Mouse (Mus musculus) lung, embryonic 16.5 days (tissue): ENCODE data around the gene Ces1c. TPM values are rescaled to one million over a fixed set of nuclear protein-coding genes. Genes with fewer than 3 reads are reported as not detected.

Experiments
- ATAC-seq: fragments of 200-750 bp; cut with Nextera tagmentation; 2 replicates; pipeline ENCODE4 v1.8.0; 2017; ENCODE audit warnings: low read depth, mild to moderate bottlenecking, moderate library complexity
- H3K27ac ChIP-seq: fragments of 300-500 bp; sonication (generic); 2 replicates; pipeline ENCODE4 v1.5.1; 2014; ENCODE audit warnings: mild to moderate bottlenecking, control low read depth, low read length
- H3K27me3 ChIP-seq: fragments of 300-500 bp; sonication (generic); 2 replicates; pipeline ENCODE4 v1.6.1; 2014; ENCODE audit warnings: low read depth, low read length, mixed read lengths; ENCODE audit not compliant: control insufficient read depth, insufficient read depth
- H3K36me3 ChIP-seq: fragments of 300-500 bp; sonication (generic); 2 replicates; pipeline ENCODE4 v1.6.1; 2014; ENCODE audit warnings: low read length; ENCODE audit not compliant: control insufficient read depth, insufficient read depth
- H3K4me1 ChIP-seq: fragments of 300-500 bp; sonication (generic); replicated peaks from 2 replicates; pipeline ENCODE4 v1.6.1; 2014; ENCODE audit warnings: low read length, mixed read lengths; ENCODE audit not compliant: control insufficient read depth, insufficient read depth
- H3K4me2 ChIP-seq: fragments of 300-500 bp; sonication (generic); 2 replicates; pipeline ENCODE4 v1.6.1; 2014; ENCODE audit warnings: low read depth, low read length, control low read depth
- H3K4me3 ChIP-seq: fragments of 300-500 bp; sonication (generic); 2 replicates; pipeline ENCODE4 v1.5.1; 2014; ENCODE audit warnings: mild to moderate bottlenecking, low read length, control low read depth
- H3K9ac ChIP-seq: fragments of 300-500 bp; sonication (generic); 2 replicates; pipeline ENCODE4 v1.6.1; 2014; ENCODE audit warnings: low read length, control low read depth
- H3K9me3 ChIP-seq: fragments of 300-500 bp; sonication (generic); 2 replicates; pipeline ENCODE4 v1.6.1; 2016; ENCODE audit warnings: low read length; ENCODE audit not compliant: control insufficient read depth
- WGBS: fragments of 180-500 bp; shearing (Covaris S2); extraction: QIAGEN DNeasy Blood & Tissue Kit; methylation state at CpG from one replicate; pipeline ENCODE4 v1.1.7; 2014; 5-methylcytosine and 5-hydroxymethylcytosine counted together
- polyA plus RNA-seq: library from polyadenylated mRNA; unstranded; fragments of >200 nt; fragmentation: Nextera tagmentation; extraction: Ambion mirVana; gene quantifications from 2 replicates; pipeline ENCODE4 v1.2.1, GENCODE M21; 2015

Ces1c gene
- polyA plus RNA-seq, 1 experiment from 2014 or later: not detected

GRCm38 (mm10) chr8:93063416-93064117, 67.5 kb downstream of the Ces1c start:
- 49% methylated on average over 3 of the region's 3 CpGs for WGBS
- no peaks in the 10 kb centered on the region for H3K27me3 ChIP-seq
- no peaks in the 10 kb centered on the region for H3K36me3 ChIP-seq
- no peaks in the 10 kb centered on the region for H3K9me3 ChIP-seq
- H3K27ac ChIP-seq: no peak overlapping the region
- H3K4me2 ChIP-seq: no peak overlapping the region
- no peak overlapping the region for H3K9ac ChIP-seq
- H3K4me1 ChIP-seq: no peaks in the 10 kb centered on the region
- no peak overlapping the region for H3K4me3 ChIP-seq
- ATAC-seq: no peak

- no peak overlapping the region for H3K4me2 ChIP-seq
- WGBS: 9% methylated on average over 2 of the region's 2 CpGs
- peak; percentile 59; the same call in 1 of the 2 replicates for ATAC-seq
- peaks cover 3% of the 10 kb centered on the region; the same call in 1 of the 2 replicates for H3K4me1 ChIP-seq
- H3K9me3 ChIP-seq: no peaks in the 10 kb centered on the region
- H3K4me3 ChIP-seq: no peak overlapping the region
- no peaks in the 10 kb centered on the region for H3K36me3 ChIP-seq
- H3K9ac ChIP-seq: no peak overlapping the region
- H3K27ac ChIP-seq: no peak overlapping the region
- no peaks in the 10 kb centered on the region for H3K27me3 ChIP-seq
These were observed 71.9 kb downstream of the Ces1c start for GRCm38 (mm10) chr8:93059185-93059584.

GRCm38 (mm10) chr8:93055238-93055637, 75.8 kb downstream of the Ces1c start:
- H3K27me3 ChIP-seq: no peaks in the 10 kb centered on the region
- no peak for ATAC-seq

More at GRCm38 (mm10) chr8:93055238-93055637, 75.8 kb downstream of the Ces1c start:
- no peak overlapping the region for H3K4me2 ChIP-seq
- no peaks in the 10 kb centered on the region for H3K36me3 ChIP-seq
- H3K4me3 ChIP-seq: no peak overlapping the region
- H3K9ac ChIP-seq: no peak overlapping the region
- 21% methylated on average over 2 of the region's 2 CpGs for WGBS
- peaks cover 3% of the 10 kb centered on the region; the same call in 1 of the 2 replicates for H3K4me1 ChIP-seq
- H3K9me3 ChIP-seq: no peaks in the 10 kb centered on the region
- no peak overlapping the region for H3K27ac ChIP-seq

Other genes starting within 250 kb of the Ces1c start
- 0.55 and 0.57 TPM in 2 replicates for gene Capns2, start 229.9 kb downstream of the Ces1c start, polyA plus RNA-seq
- 0.58 and 0.70 TPM in 2 replicates for gene Slc6a2, start 171.2 kb downstream of the Ces1c start, polyA plus RNA-seq
- 0.15 TPM in 1 of 2 replicates, not detected in the other for gene Ces1a, start 83.1 kb downstream of the Ces1c start, polyA plus RNA-seq
- gene Ces1b, start 51.3 kb downstream of the Ces1c start, polyA plus RNA-seq: 0.20 TPM in 1 of 2 replicates, not detected in the other
- gene Ces1d, start 66.6 kb upstream of the Ces1c start, polyA plus RNA-seq: 89.8 and 109 TPM in 2 replicates
- 0.26 and 0.45 TPM in 2 replicates for gene Ces1e, start 98.3 kb upstream of the Ces1c start, polyA plus RNA-seq
- 2.5 and 2.6 TPM in 2 replicates for gene Ces1f, start 148.5 kb upstream of the Ces1c start, polyA plus RNA-seq
- gene Ces1g, start 206.0 kb upstream of the Ces1c start, polyA plus RNA-seq: 0.20 TPM in 2 replicates
- not detected in 2 replicates for gene Ces1h, start 248.4 kb upstream of the Ces1c start, polyA plus RNA-seq